Mouse (Mus musculus): ENCODE results near the gene Tubgcp5. TPM values are rescaled to one million over a fixed set of nuclear protein-coding genes. Genes with fewer than 3 reads are reported as not detected.
"Not testable (repeated sequence)": the region's sequence is repeated elsewhere in the genome, so short reads cannot be mapped to it uniquely, and the experiment has no call there.

Gene Tubgcp5
- 33.1 and 37.4 TPM in 2 replicates for polyA plus RNA-seq (2016; fragmentation: Nextera tagmentation; extraction: Ambion mirVana)

DNA sequence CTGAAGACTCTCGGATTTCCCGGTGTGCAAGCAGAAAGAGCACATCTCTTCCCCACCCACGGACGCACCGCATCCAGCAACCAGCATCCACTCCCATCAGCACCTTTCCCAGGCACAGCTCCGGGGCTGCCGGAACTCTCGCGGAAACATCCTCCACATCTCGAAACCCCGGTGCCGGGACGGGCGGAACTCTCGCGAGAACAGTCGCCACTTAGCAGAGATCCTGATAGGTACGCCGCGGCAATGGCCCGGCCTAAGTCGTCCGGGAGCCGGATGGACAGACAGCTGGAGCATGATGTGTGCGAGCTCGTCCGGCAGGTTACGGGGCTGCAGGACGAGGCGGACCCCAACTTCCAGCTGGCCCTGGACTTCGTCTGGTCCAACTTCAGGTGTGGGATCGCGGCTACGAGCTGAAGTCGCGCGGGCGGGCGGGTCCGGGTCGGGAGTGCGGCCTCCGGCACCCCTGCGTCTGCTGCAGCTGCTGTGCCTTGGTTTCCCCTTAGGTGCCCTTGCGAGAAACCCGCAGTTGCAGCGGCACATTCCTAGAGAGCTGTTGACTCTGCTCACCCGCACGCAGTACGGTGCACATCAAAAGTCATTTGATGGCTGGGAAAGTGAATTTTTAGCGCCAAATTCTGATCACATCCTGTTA lies at the start of gene Tubgcp5:
Tubgcp5 (plus strand) TSS at position 203 of the 652 bp plus-strand sequence.
- Histone ChIP-seq H3K27me3 (ENCODE audit: low read depth, poor library complexity, severe bottlenecking) (no peaks in the 10 kb centered on the region), H3K9me3 (replicated peaks) (no peaks in the 10 kb centered on the region), H3K27ac (replicated peaks) (peak within 1 kb of the TSS; percentile 95), H3K36me3 (peaks cover 35% of the 10 kb centered on the region), H3K4me1 (peaks cover 15% of the 10 kb centered on the region), H3K4me3 (peak within 1 kb of the TSS; percentile 83)
- under 1% methylated on average over 51 of the region's 51 CpGs for WGBS
- DNase-seq (ENCODE audit: low spot score) = peak; percentile 98

DNA sequence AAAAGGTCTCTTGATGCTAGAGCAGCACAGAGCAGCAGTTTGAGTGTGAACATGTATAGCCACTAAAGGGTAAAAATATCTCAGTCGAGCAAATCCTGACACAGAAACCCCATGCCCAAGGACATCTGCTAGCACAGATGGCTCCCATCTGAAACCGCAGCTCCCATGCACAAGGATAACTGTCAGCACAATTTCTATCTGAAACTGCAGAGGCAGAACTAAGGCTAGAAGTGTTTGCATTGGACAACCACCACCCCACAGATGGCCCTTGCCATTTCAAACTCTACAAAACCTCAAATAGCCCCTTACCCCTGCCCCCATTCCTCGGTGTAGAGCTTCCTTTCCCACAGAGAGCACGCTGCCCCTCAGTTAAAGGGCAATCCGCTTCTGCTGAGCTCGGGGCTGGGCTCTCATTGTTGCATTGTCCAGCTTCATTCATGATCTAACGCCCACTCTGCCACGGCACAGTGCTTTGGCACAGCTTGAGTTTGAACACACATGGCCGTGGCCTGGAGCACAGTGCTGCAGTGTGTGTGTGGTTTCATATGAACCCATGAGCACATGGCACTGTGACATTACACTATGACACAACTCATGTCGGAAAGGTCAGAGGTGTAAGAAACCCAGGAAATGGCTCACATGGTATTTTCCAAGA lies 49.3 kb upstream of the Tubgcp5 start:
- Histone ChIP-seq H3K4me1 (peaks cover 10% of the 10 kb centered on the region), H3K9me3 (replicated peaks) (no peaks in the 10 kb centered on the region), H3K4me3 (no peak overlapping the region), H3K27me3 (ENCODE audit: low read depth, poor library complexity, severe bottlenecking) (no peaks in the 10 kb centered on the region), H3K36me3 (no peaks in the 10 kb centered on the region), H3K27ac (replicated peaks) (0 out of 2 replicates have a peak overlapping the region, but pooled peaks have one; percentile 23)
- 54% methylated on average over 10 of the region's 10 CpGs for WGBS
- DNase-seq (ENCODE audit: low spot score) = no peak

DNA sequence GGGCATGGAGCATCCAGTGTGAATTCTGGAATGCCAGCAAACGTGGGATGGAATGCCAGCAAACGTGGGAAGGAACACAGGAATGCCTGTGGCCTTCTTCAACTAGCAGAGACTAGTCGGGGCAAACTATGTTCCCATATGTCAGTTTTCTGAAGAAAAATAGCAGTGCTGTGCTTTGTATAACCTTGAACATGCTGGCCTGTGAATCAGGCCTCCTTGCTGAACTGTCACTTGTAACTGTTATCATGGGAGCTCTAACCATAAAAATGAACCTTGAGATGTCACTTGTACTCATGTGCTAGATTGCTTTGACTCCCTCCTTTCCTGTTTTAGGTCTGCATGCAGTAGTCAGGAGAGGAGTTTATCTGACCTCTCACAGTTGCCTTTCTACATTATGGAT lies 43.1 kb upstream of the Tubgcp5 start:
- DNase-seq (ENCODE audit: low spot score) = no peak
- no peak overlapping the region for H3K4me3 ChIP-seq
- no peaks in the 10 kb centered on the region for H3K27me3 ChIP-seq (ENCODE audit: low read depth, poor library complexity, severe bottlenecking)
- WGBS = 80% methylated on average over 3 of the region's 3 CpGs
- no peaks in the 10 kb centered on the region for H3K9me3 ChIP-seq (replicated peaks)
- no peaks in the 10 kb centered on the region for H3K36me3 ChIP-seq
- H3K4me1 ChIP-seq = no peaks in the 10 kb centered on the region
- H3K27ac ChIP-seq (replicated peaks) = no peak overlapping the region

DNA sequence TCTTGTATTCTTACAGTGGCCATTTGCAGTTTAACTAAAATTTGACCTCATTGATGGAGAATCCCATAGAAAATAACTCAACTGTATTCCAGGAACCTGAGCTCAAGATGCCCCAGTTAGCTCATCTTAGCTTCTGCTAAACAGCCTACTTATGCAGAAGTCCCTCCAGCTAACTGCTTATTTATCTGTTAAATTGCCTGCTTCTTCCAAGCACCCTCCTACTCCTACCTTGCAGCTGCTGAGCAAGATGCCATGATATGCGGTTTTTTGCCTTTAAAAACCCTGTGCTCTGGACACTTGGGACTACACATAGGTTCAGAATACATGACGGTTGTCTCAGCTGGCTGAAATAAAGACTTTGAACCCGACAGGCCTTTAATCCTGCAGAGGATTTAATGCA lies 34.6 kb upstream of the Tubgcp5 start:
- no peaks in the 10 kb centered on the region for H3K9me3 ChIP-seq (replicated peaks)
- H3K4me1 ChIP-seq = no peaks in the 10 kb centered on the region
- H3K36me3 ChIP-seq = no peaks in the 10 kb centered on the region
- no peaks in the 10 kb centered on the region for H3K27me3 ChIP-seq (ENCODE audit: low read depth, poor library complexity, severe bottlenecking)
- WGBS = 60% methylated on average over 3 of the region's 3 CpGs
- H3K27ac ChIP-seq (replicated peaks) = no peak overlapping the region
- DNase-seq (ENCODE audit: low spot score) = no peak
- no peak overlapping the region for H3K4me3 ChIP-seq

DNA sequence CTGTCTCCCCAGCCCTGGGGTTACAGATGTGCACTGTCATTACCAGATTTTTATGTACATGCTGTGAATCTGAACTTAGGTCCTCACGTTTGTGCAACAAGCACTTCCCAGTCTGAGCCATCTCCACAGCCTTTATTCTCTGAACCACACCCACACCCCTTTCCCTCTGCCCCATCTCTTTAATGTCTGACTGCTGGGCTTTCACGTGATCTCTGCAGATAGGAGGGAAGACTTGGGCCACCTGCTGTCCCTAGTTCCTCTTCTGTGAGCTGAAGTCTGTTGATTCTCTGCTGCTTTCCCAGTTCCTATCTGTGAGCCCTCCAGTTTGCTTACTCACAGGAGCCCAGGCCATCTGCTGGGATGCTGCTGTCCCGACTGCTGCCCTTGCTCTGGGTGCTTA lies 26.0 kb upstream of the Tubgcp5 start, which contains the start of gene Siglech:
Siglech (plus strand) TSS at position 253 of the 400 bp plus-strand sequence.
- no peak within 1 kb of the TSS for H3K4me3 ChIP-seq
- H3K9me3 ChIP-seq (replicated peaks) = no peaks in the 10 kb centered on the region
- no peaks in the 10 kb centered on the region for H3K36me3 ChIP-seq
- no peaks in the 10 kb centered on the region for H3K27me3 ChIP-seq (ENCODE audit: low read depth, poor library complexity, severe bottlenecking)
- no peaks in the 10 kb centered on the region for H3K4me1 ChIP-seq
- 49% methylated on average over 3 of the region's 3 CpGs for WGBS
- no peak for DNase-seq (ENCODE audit: low spot score)
- H3K27ac ChIP-seq (replicated peaks) = no peak within 1 kb of the TSS

DNA sequence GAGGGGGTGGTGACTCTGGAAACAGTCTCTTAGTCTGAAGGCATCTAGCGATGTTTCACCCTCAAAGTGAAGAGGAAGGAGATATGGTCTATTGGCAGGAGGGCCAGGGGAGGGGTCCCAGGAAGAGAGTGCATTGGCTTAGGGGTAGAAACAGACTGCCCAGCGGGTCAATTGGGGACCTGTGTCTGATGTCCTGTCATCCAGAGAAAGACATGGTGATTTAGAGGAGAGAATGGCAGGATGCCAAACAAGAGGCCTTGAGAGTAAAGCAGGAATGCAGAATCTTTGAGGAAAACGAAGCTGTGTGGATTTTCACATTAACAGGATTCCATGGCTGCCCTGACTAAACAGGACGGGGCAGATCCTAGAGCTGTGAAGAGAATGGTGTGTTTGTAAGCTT lies 13.9 kb upstream of the Tubgcp5 start:
- no peak for DNase-seq (ENCODE audit: low spot score)
- Histone ChIP-seq H3K27ac (replicated peaks) (no peak overlapping the region), H3K36me3 (no peaks in the 10 kb centered on the region), H3K9me3 (replicated peaks) (no peaks in the 10 kb centered on the region), H3K27me3 (ENCODE audit: low read depth, poor library complexity, severe bottlenecking) (no peaks in the 10 kb centered on the region), H3K4me3 (no peak overlapping the region), H3K4me1 (no peaks in the 10 kb centered on the region)
- WGBS = 79% methylated on average over 4 of the region's 4 CpGs

DNA sequence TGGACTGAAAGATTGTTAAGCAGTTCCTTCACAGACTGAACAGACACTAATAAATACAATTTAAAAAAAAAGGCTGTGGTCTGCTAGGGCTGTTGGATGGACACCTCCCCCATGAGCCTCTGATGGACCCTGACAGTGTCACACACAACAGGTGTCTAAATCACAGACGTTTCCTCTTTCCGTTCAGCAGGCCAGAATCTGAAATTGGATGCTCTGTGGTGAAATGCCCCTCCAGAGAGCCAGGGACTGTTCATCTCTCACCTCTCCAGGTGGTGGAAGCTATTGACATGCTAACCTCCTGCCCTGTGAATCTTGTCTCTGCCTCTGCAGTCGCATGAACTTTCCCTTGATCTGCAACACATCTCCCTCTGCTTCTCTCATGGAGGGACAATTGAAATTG lies 11.5 kb upstream of the Tubgcp5 start:
- Histone ChIP-seq H3K9me3 (replicated peaks) (no peaks in the 10 kb centered on the region), H3K36me3 (no peaks in the 10 kb centered on the region), H3K4me3 (no peak overlapping the region), H3K27me3 (ENCODE audit: low read depth, poor library complexity, severe bottlenecking) (no peaks in the 10 kb centered on the region), H3K4me1 (no peaks in the 10 kb centered on the region), H3K27ac (replicated peaks) (no peak overlapping the region)
- 60% methylated on average over 3 of the region's 3 CpGs for WGBS
- DNase-seq (ENCODE audit: low spot score) = no peak

DNA sequence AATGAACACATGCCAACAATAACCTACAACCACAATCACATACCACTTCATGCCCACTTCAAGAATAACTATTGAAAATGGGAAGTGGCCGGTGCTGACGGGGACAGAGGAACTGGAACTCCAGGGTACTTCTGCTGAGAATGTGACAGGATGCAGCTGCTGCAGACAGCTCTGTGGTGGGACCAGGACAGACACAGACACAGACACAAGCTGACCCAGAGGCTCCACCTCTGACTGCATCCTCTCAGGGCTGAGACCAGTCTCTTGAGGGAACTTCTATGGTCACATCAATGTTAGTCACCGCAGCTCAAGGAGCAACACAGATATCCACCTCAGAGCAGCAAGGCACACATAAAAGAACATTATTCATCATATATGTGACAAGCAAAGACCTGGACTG lies 9.4 kb upstream of the Tubgcp5 start:
- H3K4me1 ChIP-seq = no peaks in the 10 kb centered on the region
- H3K4me3 ChIP-seq = no peak overlapping the region
- no peak for DNase-seq (ENCODE audit: low spot score)
- H3K36me3 ChIP-seq = no peaks in the 10 kb centered on the region
- no peaks in the 10 kb centered on the region for H3K27me3 ChIP-seq (ENCODE audit: low read depth, poor library complexity, severe bottlenecking)
- H3K27ac ChIP-seq (replicated peaks) = no peak overlapping the region
- no peaks in the 10 kb centered on the region for H3K9me3 ChIP-seq (replicated peaks)
- 91% methylated on average over 3 of the region's 3 CpGs for WGBS

DNA sequence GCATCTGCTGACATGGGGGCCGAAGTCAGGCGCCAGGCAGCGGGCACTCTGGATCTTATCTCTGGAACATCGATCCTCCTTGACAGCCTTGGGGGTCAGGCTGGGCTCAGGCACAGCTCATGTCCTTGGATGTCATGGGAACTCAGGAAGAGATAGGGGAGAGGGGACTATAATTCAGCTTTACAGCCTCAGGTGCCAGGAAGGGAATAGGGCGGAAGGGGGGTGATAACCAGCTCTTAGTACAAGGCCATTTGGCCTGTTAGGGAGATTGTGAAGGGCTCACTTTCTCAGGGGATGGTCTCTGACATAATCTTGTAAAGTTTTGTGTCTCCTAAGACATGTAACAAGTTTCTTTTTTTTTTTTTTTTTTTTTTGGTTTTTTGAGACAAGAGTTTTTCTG lies 3.4 kb upstream of the Tubgcp5 start:
- H3K36me3 ChIP-seq; H3K27me3 ChIP-seq (ENCODE audit: low read depth, poor library complexity, severe bottlenecking); DNase-seq (ENCODE audit: low spot score); H3K4me3 ChIP-seq; H3K9me3 ChIP-seq (replicated peaks); H3K27ac ChIP-seq (replicated peaks): not testable (repeated sequence)
- H3K4me1 ChIP-seq = peaks cover 15% of the 10 kb centered on the region
- WGBS = 87% methylated on average over 5 of the region's 5 CpGs

DNA sequence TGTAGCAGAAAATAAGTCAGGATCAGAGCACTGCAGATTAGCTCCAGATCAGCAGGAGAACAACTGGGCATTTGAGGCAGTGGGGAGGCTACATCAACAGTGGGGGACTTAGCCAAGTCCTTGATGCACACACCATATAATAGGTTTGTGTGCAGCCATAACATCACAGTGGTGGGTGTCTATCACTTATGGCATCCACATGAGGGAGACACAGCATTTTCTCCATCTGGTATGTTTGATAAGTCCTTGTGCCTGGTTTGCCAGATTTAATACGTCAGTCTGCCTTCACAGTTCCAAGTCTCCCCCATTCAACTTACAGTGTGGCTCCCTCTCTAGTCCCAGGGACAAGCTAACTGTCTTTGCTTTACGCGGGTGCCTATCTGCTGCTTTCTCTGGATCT lies 1.7 kb upstream of the Tubgcp5 start:
- H3K27me3 ChIP-seq (ENCODE audit: low read depth, poor library complexity, severe bottlenecking) = no peaks in the 10 kb centered on the region
- H3K4me3 ChIP-seq = no peak overlapping the region
- H3K36me3 ChIP-seq = peaks cover 18% of the 10 kb centered on the region
- no peak overlapping the region for H3K27ac ChIP-seq (replicated peaks)
- DNase-seq (ENCODE audit: low spot score) = no peak
- 85% methylated on average over 3 of the region's 3 CpGs for WGBS
- H3K4me1 ChIP-seq = peaks cover 15% of the 10 kb centered on the region
- no peaks in the 10 kb centered on the region for H3K9me3 ChIP-seq (replicated peaks)

DNA sequence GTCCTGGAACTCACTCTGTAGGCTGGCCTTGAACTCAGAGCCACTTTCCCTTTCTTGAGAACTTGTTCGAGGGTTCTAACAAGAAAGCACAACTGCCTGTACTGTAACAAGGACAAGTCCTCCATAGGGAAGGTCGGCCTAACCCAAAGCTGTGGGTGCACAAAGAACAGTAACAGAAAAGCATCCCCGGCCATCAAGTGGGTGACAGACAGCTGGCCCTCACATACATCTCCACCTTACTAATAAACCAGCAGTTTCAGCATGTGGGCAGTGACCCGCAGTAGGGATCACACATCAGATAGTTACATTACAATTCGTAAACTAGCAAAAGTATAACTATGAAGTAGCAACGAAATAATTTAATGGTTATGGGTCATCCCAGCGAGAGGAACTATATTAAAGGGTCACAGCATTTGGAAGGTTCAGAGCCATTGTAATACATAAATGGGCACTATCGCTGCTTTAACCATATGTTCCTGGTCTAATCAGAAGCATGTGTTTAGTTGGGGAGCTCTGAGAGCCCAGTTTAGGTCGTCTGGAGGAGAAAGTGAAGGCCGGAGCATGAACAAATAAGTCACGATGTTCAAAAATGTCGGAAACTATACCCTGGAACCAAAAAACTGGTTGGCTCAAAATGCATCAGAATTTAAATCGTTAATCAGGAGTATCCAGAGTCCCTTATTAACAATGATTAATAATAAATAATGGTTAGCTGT lies 560 bp upstream of the Tubgcp5 start:
- Histone ChIP-seq H3K4me3 (peak overlapping the region; percentile 83), H3K36me3 (peaks cover 29% of the 10 kb centered on the region), H3K9me3 (replicated peaks) (no peaks in the 10 kb centered on the region), H3K27ac (replicated peaks) (peak overlapping the region; percentile 95), H3K4me1 (peaks cover 15% of the 10 kb centered on the region), H3K27me3 (ENCODE audit: low read depth, poor library complexity, severe bottlenecking) (no peaks in the 10 kb centered on the region)
- DNase-seq (ENCODE audit: low spot score) = no peak
- 39% methylated on average over 13 of the region's 13 CpGs for WGBS

DNA sequence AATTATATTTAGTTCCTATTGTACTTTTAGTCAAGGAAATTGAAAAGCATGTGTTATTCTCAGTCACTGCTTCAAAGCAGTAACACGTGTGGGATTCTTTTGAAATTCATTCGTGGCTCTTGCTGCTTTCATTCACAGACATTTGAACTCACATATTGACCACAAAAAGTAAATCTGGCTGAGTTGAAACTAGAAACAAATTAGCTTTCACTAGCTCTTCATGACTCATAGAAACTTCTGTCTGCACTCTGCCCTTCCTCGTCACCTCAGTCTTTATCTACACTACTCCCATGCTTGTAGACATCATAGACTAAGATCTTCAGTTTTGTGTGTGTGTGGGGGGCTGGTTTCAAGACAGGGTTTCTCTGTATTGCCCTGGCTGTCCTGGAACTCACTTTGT lies 6.0 kb downstream of the Tubgcp5 start:
- H3K36me3 ChIP-seq = peaks cover 95% of the 10 kb centered on the region
- H3K9me3 ChIP-seq (replicated peaks) = no peaks in the 10 kb centered on the region
- 92% methylated on average over 3 of the region's 3 CpGs for WGBS
- H3K27me3 ChIP-seq (ENCODE audit: low read depth, poor library complexity, severe bottlenecking) = no peaks in the 10 kb centered on the region
- H3K4me3 ChIP-seq = no peak overlapping the region
- no peak for DNase-seq (ENCODE audit: low spot score)
- no peak overlapping the region for H3K27ac ChIP-seq (replicated peaks)
- H3K4me1 ChIP-seq = peaks cover 5% of the 10 kb centered on the region

DNA sequence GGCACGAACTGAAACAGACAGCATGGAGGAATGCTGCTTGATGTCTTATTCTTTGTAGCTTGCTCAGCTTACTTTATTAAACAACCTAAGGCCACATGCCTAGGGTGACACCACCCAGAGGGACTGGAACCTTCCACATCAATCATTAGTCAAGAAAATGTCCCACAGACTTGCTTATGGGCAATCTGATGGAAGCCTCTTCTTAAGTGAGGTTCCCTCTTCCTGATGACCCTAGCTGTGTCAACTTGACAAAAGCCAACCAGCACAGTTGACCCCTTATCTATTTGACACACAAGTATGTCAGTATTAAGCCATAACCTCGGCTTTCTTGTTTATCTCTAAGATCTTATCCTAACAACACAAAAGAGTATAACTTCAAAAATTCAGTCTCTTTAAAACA lies 16.0 kb downstream of the Tubgcp5 start:
- Histone ChIP-seq H3K27me3 (ENCODE audit: low read depth, poor library complexity, severe bottlenecking) (no peaks in the 10 kb centered on the region), H3K36me3 (peaks cover 99% of the 10 kb centered on the region), H3K4me1 (no peaks in the 10 kb centered on the region), H3K9me3 (replicated peaks) (no peaks in the 10 kb centered on the region), H3K27ac (replicated peaks) (no peak overlapping the region), H3K4me3 (no peak overlapping the region)
- 90% methylated on average over 2 of the region's 2 CpGs for WGBS
- no peak for DNase-seq (ENCODE audit: low spot score)
